Mouse (Mus musculus) c-Kit-positive CD71-positive TER-119-positive erythroid progenitor cells, embryonic 14.5 days (primary cell): ENCODE measurements around the gene Bri3.
"Not testable (repeated sequence)": the region's sequence is repeated elsewhere in the genome, so short reads cannot be mapped to it uniquely, and the experiment has no call there.

Experiments used
- DNase-seq: peaks from one replicate; pipeline ENCODE4 v3.0.0-alpha.2; 2013; ENCODE audit warnings: low spot score

Gene Bri3

DNA sequence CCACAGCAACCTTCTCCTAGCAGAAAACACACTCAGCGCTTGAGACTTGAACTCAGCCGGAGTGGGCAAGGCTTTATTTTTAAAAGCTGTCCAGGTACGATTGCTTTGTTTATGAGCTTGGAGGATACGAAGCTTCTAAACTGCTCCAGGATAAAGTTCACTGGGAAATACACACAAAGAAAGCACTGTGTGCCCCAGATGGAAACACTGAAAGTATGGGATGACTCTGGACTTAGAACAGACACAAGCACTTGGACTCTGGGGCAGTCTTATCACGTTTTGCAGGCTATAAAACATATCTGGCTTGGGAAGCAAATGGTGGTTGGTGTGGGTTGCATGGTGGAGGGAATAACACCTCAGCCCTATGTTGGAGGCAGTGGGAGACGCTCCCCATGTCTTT is 115.6 kb downstream of the Bri3 start:
- DNase-seq: no peak

DNA sequence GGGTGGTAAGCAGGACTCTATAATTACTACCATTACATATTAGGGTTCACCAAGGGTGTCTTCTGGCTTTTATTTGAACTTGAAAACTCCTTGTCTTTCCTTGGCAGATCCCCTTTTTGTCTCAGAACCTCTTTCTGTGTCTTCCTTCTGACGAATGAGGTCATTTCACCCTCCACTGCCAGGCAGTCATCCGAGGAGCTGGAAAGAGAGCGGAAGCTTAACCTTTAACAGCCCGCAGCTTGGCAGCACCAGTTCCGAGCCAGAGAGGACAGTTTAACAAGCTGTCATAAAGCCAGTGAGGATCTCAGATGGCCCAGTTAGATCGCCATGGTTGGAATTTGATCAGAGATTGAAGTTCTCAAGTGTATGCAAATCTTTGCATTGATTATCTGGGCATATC is 116.1 kb downstream of the Bri3 start:
- DNase-seq: no peak

DNA sequence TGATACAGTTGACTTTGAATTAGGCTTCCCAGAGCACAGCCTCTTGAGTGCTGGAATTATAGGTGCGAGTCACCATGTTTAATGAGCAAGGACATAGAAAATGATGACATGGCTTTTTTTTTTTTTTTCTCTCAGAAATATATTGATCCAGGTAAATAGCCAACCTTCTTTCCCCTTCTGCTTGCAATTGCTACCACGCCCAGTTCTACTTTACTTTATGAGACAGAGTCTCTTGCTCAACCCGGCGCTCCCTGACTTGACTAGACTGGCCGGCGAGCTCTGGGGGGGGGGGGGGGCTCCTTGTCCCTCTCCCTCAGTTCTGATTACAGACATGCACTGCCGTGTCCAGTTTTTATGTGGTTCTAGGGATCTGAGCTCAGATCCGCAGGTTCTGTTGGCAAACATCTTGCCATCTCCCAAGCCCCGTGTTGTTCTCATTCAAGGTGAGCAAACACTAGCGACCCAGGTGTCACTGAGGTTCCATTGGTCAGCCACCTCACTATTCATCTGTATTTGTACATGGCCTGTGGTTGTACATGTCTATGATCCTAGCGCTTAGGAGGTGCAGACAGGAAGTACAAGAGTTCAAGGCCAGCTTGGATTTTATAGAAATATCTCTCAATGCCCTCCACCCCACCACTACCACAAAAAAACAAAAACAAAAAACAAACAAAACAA is 120.6 kb downstream of the Bri3 start:
- DNase-seq: no peak

DNA sequence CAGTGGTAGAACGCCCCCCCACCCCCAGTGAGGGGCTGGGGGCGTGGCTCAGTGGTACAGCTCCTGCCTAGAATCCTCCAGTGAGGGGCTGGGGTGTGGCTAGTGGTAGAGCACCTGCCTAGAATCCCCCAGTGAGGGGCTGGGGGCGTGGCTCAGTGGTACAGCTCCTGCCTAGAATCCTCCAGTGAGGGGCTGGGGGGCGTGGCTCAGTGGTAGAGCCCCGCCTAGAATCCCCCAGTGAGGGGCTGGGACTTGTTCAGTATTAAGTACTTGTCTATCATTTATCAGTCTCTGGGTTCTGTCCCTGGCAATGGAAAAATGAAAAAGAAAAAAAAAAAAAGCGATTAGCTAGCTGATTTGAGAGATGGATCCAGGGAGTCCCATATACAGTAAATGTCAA is 122.3 kb downstream of the Bri3 start:
- DNase-seq: not testable (repeated sequence)

DNA sequence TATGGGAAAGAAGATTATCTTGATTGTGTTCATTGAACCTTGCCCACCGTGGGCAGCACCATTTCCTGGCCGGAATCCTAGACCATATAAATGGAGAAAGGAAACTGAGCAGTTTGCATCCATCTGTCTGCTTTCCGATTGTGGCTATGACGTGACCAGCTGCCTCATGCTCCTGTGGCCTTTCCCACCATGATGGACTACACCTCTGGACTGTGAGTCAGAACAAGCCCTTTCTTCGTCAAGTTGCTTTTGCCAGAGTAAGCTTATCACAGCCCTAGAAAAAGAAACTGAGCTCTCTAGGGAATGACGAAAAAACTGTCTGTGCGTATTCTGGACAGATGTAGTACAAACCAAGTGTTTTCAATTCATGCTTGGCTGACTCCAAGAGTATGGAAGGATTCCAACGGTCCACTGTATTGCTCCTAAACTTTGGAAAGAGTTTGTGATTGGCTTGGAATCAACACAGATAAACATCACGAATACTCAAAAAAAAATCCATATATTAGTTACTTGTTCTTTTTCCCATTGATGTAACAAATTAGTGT is 124.5 kb downstream of the Bri3 start:
- DNase-seq: no peak

DNA sequence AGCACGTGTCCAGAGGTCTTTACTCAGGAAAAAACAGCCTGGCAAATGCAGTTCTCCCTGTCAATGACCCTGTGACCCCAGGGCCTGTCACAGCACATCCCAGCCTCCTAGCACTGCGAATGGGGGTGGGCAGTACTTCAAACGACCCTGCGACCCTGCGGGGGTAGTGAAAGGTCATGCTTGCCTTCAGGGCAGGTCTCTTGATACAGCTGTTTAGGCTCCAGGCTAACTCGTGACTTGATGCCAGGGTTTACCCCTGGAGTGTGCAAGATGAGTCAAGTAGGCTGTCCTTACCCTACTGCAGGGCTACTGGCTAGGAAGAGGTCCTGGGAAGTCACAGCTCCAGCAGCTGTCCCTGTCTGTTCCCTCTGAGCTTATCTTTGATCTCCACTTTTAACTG is 126.7 kb downstream of the Bri3 start:
- DNase-seq: no peak

DNA sequence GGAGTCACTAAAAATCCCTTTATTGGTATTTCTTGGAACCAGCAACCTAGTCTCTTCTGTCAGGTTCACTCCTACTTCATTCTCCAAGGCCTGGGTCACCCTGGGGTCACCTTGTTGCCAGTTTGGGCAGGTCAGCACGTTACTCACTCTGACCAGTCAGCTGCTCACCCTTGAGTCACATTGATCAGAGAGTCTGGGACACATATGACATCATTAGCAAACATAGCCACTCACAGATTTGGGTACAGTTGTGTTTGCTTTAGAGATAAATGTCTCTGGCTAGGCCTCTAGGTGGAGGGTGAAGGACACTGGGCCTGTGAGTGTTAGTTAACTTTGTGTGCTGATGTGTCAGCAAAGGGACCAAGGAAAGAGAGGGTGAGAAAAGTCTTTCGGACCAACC is 127.9 kb downstream of the Bri3 start:
- DNase-seq: no peak

DNA sequence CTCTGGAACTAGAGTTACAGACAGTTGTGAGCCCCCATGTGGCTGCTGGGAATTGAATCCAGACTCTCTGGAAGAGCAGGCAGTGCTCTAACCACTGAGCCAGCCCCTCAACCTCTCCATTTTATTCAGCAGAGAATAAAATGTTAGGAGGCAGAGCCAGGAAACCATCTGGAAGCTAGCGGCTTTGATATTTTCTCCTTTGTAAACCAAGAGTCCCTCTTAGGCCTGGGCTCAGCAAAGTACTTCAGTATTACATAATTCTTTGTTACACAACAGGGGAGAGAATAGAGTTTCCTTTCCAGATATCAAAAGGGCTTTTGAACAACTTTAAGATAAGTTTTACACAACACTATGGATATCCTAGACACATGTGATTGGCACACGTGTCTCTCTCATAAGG is 128.6 kb downstream of the Bri3 start:
- DNase-seq: no peak

DNA sequence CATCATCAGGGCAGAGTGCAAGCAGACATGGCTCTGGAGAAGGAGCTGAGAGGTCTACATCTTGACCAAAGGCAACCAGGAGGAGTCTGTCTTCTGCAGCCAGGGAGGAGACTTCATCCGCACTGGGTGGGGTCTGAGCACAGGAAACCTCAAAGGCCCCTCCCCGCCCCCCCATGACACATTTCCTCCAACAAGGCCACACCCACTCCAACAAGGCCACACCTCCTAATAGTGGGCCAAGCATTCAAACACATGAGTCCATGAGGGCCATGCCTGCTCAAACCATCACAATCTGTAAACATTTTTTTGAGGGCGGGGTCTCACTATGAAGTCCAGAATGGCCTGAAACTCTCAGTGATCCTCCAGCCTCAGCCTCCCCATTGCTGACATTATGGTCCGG is 135.2 kb downstream of the Bri3 start:
- no peak for DNase-seq

DNA sequence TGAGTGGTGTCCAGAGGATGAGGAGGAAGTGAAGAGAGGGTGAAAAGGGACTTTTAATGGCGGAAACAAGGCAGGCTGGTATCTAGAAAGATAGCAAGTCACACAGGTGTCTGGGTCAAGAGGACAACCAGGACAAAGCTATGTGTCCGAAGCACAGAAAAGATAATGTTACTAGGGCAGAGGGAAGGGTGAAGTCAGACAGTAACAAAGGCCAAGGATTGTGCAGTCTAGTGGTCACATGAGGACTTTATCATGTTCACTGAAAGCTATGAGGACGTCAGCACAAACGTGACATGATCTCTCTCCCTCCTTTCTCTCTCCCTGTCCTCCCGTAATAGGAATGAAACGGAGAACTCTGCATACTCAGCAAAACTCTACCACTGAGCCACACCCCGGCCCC is 136.5 kb downstream of the Bri3 start:
- DNase-seq: no peak

DNA sequence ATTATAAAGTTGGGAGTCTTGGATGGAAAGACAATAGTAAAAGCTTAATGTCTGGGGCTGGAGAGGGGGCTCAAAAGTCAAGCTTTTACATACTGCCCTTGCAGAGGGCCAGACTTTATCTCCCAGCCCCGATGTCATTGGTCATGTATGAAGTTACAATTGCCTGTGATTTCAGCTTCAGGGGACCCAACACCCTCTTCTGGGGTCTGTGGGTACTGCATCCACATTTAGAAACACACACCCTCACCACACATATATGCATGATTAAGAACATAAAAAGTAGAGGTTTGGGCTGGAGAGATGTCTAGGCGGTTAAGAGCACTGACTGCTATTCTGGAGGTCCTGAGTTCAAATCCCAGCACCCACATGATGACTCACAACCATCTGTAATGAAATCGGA is 137.5 kb downstream of the Bri3 start:
- no peak for DNase-seq

DNA sequence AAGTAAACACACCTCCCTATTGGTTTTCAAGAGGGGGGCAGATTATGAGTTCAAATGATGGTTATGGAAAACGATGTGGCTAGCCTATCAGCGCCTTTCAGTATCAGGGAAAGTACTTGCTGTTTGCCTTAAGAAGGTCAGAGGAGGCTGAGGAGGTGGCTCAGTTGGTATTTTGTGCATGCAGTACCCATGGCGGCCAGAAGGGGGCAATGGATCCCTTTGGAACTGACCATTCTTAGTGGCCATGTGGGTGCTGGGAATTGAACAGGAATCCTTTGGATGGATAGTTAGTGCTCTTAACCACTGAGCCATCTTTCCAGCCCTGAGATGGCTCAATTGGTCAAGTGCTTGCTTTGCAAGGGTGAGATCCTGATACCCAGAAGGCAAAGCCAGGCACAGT is 139.7 kb downstream of the Bri3 start:
- DNase-seq: peak; percentile 5

DNA sequence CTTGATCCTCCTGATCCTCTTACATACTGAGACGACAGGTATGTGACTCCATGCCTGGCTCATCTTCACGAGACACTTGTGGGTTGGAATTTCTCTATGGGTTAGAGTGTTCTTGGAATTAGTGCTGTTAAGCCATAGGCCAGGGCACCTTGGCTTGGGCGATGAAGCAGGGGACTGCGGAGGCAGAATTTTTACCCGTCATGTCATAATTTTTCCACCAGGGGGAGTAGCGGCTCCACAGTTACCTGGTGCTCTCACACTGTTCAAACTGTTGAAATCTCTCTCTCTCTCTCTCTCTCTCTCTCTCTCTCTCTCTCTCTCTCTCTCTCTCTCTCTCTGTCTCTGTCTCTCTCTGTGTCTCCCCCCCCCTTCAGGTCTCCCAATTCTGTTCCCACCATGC is 143.6 kb downstream of the Bri3 start:
- peak; percentile 5 for DNase-seq

DNA sequence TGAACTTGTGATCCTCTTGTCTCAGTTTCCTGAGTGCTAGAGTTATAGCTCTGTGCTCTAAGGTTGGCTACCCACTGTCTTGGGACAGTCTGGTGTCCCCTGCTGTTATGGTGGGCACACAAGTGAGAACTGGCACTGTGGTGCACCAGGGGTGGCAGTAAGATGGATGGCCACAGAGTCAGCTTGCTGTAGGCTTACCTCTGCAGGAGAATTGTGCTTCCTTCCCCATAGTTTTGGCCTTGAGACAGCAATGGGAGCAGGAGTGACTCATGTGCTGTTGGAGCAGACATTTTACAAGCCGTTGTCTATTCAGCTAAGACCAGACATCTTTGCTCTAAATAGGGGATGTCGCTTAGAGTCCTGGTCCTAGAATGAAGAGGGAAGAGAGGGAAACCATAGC is 149.9 kb downstream of the Bri3 start:
- DNase-seq: no peak

DNA sequence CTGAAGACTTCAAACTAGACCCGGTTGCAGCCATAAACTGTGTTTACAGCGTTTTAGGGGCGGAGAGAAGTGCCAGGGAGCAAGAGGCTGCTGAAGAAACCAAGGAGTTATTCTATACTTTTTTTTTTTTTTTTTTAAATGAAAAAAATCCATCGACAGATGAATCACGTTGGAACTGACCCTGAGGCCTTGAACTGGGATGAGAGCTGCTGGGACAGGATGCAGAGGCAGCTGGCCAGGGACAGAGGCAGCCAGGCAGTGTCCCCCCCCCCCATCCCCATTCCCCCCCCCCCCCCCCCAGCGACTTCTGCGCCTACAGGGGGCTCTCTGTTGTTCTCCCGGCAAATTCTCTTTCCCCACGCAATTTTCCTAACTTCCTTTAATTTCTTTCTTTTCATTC is 153.3 kb downstream of the Bri3 start:
- DNase-seq: no peak

DNA sequence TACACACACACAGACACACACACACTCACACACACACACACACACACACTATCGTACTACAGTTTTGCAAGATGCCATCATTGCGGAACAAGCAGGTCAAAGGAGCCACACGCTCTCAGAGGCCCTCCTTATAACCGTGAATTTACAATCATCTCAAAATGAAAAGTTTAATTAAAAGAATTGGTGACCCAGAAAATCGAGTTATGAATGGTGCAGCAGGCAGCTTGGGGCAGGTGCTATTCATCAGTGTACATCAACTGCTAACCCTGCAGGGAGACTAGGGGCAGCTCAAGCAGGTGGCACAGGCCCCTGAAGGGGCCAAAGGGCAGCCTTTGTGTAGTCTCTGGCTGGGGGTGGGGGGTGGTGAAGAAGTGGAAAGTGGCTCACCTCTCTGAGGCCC is 156.6 kb downstream of the Bri3 start:
- DNase-seq: no peak

DNA sequence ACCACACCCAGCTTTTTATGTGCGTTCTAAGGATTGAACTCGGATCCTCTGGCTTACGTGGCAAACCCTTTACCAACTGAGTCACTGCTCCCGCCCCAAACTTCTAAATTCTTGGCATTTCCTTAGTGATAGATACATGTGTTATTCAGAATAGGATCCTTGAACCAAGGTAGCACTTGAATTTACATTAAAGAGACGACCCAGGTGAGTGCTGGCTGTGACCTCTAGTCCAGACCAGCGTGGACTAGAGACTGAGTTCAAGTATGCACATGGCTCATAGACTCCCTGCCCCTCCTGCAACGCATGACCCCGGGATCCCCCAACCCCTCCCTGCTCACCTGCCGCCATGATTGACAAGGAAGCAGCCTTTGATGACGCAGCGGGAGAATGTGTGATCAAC is 162.0 kb downstream of the Bri3 start:
- no peak for DNase-seq

DNA sequence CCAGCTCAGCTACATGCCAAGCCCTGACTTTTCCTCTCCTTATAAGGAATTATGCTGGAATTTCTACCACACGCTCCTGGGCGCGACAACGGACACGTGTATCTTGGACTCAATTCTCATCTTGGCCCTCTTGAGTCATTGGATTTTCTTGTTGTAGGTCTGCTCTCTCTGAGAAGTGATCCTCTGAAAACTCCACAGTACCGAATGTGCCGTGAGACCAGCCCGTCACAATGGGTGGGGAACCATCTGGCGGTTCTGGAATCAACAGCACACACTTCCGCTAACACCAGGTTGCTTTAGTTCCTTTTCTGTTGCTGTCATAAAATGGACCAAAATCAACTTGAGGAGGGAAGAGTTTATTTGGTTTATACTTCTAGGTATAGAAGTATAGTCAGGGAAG is 166.4 kb downstream of the Bri3 start:
- no peak for DNase-seq

DNA sequence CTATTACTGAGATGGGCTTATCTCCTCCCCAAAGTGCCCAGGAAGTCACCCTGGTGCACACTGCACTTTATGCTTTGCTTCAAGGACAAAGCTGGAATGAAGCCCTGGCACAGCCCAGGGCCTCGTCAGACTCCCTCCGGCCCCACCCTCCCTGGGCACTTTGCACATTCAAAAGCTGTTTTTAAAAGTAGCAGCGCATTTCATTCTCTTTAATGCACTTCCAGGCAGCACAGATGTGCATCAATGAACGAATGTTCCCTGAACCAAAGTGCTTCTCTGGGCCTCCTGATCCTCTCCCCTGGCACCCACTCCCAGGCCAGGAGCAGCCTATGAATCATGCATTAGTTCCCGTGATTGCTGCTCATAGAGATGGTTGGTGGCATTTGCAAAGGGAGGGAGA is 167.5 kb downstream of the Bri3 start:
- no peak for DNase-seq

DNA sequence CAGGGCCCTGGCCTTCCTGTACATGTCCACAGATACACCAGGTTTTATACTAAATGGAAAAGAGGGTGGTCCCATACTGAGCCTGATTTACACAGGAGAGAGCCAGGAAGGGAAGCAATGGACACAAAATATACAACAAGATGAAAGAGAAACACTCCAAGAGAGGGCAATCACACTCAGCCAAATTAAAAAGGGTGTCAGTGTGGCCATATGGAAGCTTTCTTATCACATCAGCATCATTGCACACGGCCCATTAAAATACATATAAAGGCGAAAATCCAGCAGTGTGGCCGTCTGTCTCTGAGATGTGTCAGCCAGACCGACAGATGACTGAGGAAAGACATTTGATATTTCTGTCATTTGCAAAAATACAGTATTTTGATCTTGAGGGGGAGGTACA is 168.5 kb downstream of the Bri3 start:
- DNase-seq: no peak

DNA sequence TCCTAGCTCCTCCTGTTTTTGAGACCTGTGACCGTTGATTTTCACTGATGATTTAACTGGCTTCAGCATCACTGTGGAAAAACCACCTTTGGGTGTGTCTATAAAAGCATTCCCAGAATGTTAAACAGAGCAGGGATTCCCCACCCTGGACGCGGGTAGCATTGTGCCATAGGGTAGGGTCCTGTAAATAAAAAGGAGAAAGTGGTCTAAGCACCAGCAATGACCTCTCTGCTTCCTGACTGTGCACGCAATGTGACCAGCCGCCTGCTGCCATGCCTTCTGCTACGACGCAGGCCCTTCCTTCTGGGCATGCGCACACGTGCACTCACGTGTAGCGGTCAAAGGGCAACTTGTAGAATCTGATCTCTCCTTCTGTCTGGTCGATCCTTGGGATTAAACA is 174.2 kb downstream of the Bri3 start:
- no peak for DNase-seq

DNA sequence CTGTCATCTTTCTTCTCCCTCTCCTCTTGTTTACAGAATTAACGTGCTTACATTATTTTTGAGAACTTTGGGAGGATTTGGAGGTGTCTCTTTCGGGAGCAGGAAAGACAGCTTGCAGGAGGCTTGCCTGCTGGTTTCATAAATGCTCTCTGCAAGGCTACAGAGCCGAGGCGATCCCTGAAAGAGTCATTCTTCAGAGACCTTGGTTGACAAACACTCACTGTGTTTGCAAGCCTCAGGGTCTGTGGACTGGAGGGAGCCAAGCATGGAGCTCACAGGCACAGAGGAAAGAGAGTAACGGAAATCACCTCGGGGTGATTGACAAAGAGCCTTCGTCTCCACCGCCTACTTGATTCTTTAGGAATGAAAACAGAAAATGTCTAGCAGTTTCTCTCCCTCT is 175.8 kb downstream of the Bri3 start:
- no peak for DNase-seq

DNA sequence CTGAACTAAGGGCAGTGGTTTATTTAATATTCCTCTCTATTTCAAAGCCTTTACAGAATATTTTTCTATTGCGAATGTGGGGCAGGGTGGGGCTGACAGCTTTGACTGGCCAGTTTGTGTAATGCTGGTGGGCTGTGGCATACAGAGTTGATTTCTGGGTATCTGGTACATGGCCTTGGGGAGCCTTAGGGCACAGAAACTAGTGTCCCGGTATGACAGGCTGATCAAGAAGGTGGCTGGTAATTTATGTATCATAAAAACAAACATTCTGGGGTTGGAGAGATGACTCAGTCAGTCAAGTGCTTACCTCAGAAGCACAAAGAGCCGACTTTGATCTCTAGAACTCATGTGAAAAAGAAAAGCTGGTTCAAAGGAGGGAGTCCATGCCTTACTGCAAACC is 182.5 kb downstream of the Bri3 start:
- DNase-seq: no peak

DNA sequence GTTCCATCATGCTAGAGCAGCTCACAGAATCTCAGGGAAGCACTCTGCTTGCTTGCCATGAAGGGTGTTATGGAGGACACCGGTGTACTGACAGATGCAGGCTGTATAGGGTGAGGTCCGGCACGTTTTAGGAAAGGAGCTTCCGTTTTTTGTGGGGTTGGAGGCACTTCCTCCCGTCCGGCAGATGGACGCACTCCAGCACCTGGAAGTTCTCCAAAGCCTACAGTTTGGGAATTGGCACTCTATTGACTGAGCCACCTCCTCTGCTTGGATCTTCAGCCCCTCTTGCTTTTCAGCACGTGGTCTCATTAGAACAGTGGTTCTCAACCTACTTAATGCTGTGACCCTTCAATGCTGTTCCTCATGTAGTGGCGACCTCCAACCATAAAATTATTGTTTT is 183.6 kb downstream of the Bri3 start:
- no peak for DNase-seq

DNA sequence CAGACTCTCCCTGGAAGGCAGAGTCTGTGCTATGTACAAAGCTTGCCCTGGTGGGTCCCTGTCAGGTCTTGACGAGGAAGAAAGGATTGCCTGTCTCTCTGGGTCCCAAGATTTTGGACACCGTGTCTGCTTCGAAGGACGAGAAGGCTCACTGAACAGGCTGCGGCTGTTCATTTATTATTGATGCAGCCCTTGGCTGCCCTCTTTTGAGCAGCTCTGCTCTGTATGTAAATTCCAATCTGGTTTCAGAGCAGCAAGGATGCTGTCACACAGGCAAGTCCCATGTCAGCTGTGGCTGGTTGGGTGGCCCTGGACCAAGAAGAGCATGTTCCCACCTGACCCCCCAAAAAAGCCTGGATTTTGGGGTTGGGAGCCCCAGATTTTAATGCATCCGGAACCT is 187.2 kb downstream of the Bri3 start:
- DNase-seq: no peak
